Mouse (Mus musculus) forebrain, embryonic 13.5 days (tissue): ENCODE measurements around the gene Rfx1. TPM values are rescaled to one million over a fixed set of nuclear protein-coding genes. Genes with fewer than 3 reads are reported as not detected.

Source experiments
- ATAC-seq: fragments of 200-750 bp; cut with Nextera tagmentation; 2 replicates; pipeline ENCODE4 v1.8.0; 2017
- H3K27ac ChIP-seq: fragments of 300-500 bp; sonication (generic); 2 replicates; pipeline ENCODE4 v1.5.1; 2015; ENCODE audit warnings: inconsistent platforms, mild to moderate bottlenecking, moderate library complexity
- H3K27me3 ChIP-seq: fragments of 300-500 bp; sonication (generic); 2 replicates; pipeline ENCODE4 v1.6.1; 2015; ENCODE audit warnings: mild to moderate bottlenecking, inconsistent platforms
- H3K36me3 ChIP-seq: fragments of 300-500 bp; sonication (generic); 2 replicates; pipeline ENCODE4 v1.6.1; 2015; ENCODE audit warnings: mild to moderate bottlenecking, inconsistent platforms; ENCODE audit not compliant: poor library complexity, severe bottlenecking
- H3K4me1 ChIP-seq: fragments of 300-500 bp; sonication (generic); 2 replicates; pipeline ENCODE4 v1.6.1; 2015; ENCODE audit warnings: inconsistent platforms
- H3K4me2 ChIP-seq: fragments of 300-500 bp; sonication (generic); 2 replicates; pipeline ENCODE4 v1.6.1; 2015; ENCODE audit warnings: inconsistent platforms, mild to moderate bottlenecking, moderate library complexity
- H3K4me3 ChIP-seq: fragments of 300-500 bp; sonication (generic); 2 replicates; pipeline ENCODE4 v1.5.1; 2015; ENCODE audit warnings: mild to moderate bottlenecking, inconsistent platforms
- H3K9ac ChIP-seq: fragments of 300-500 bp; sonication (generic); 2 replicates; pipeline ENCODE4 v1.6.1; 2015; ENCODE audit warnings: mild to moderate bottlenecking, inconsistent platforms
- H3K9me3 ChIP-seq: fragments of 300-500 bp; sonication (generic); replicated peaks from 2 replicates; pipeline ENCODE4 v1.6.1; 2016; ENCODE audit warnings: inconsistent platforms
- WGBS: fragments of 180-500 bp; shearing (Covaris S2); methylation state at CpG from one replicate; pipeline ENCODE4 v1.1.7; 2015; 5-methylcytosine and 5-hydroxymethylcytosine counted together
- microRNA counts: library from miRNA; unstranded; fragments of <30 nt; microRNA quantifications from one replicate; lab custom pipeline; 2016
- microRNA-seq: library from miRNA; unstranded; fragments of <30 nt; microRNA quantifications from one replicate; pipeline ENCODE4, GENCODE M21; 2016
- polyA plus RNA-seq: library from polyadenylated mRNA; unstranded; fragments of >200 nt; fragmentation: Nextera tagmentation; extraction: Ambion mirVana; gene quantifications from 2 replicates; pipeline ENCODE4 v1.2.1, GENCODE M21; 2015

Rfx1 gene
- polyA plus RNA-seq, 1 experiment from 2014 or later = 6.7 TPM

DNA sequence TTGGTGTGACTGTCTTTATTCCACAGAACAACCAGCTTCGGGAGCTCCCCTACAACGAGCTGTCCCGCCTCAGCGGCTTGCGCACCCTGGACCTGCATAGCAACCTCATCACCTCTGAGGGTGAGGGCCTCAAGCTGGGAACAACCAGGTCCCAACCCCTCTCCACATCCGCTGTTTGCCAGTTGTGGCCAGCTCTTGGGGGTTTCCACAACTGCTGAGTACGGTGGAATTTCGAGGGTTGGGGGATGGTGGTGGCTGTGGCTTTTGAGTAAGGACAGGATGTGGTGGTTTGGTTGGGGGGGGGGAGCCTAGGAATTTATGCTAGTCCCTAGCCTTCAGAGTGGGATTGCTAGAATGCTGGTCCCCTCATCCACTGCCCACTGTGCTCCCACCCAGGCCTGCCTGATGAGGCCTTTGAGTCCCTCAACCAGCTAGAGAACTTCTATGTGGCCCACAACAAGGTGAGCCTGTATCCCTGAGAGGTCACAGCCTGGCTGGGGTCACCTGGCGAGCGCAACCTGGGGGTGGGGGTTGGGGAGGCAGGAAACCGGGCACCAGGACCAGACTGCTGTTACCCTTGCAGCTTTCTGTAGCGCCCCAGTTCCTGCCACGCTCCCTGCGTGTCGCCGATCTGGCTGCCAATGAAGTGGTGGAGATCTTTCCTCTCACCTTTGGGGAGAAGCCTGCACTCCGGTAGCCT lies 60.7 kb downstream of the Rfx1 start:
- H3K9ac ChIP-seq = no peak overlapping the region
- 71% methylated on average over 17 of the region's 17 CpGs for WGBS
- no peaks in the 10 kb centered on the region for H3K27me3 ChIP-seq
- no peak for ATAC-seq
- H3K36me3 ChIP-seq = peaks cover 10% of the 10 kb centered on the region
- no peaks in the 10 kb centered on the region for H3K9me3 ChIP-seq
- peaks cover 5% of the 10 kb centered on the region; the same call in 1 of the 2 replicates for H3K4me1 ChIP-seq
- H3K4me3 ChIP-seq = no peak overlapping the region
- H3K4me2 ChIP-seq = no peak overlapping the region
- no peak overlapping the region for H3K27ac ChIP-seq

DNA sequence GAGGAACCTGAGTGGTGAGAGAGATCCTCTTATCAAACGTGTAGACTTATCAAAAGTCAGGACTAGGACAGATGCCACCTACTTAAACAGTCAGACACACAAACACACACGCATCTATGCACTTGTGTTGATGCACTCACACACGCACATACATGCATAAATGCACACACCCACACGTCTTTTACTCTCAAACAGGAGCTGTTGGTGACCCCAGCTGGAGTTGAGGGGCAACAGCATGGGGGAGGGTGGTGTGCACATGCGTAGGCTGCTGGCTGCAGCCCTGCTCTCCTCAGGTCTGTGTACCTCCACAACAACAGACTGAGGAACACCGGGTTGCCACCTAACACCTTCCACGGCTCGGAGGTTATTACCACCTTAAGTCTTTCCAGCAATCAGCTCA lies 61.6 kb downstream of the Rfx1 start:
- H3K9me3 ChIP-seq = no peaks in the 10 kb centered on the region
- H3K4me2 ChIP-seq = no peak overlapping the region
- peaks cover 5% of the 10 kb centered on the region; the same call in 1 of the 2 replicates for H3K4me1 ChIP-seq
- 68% methylated on average over 8 of the region's 8 CpGs for WGBS
- H3K27ac ChIP-seq = no peak overlapping the region
- ATAC-seq = no peak
- H3K9ac ChIP-seq = no peak overlapping the region
- H3K36me3 ChIP-seq = peaks cover 20% of the 10 kb centered on the region
- no peaks in the 10 kb centered on the region for H3K27me3 ChIP-seq
- no peak overlapping the region for H3K4me3 ChIP-seq

- H3K27ac ChIP-seq = no peak overlapping the region
- ATAC-seq = no peak
- H3K9ac ChIP-seq = peak overlapping the region; percentile 34; the same call in 1 of the 2 replicates
- no peak overlapping the region for H3K4me2 ChIP-seq
- peaks cover 5% of the 10 kb centered on the region; the same call in 1 of the 2 replicates for H3K4me1 ChIP-seq
- H3K27me3 ChIP-seq = no peaks in the 10 kb centered on the region
- H3K4me3 ChIP-seq = no peak overlapping the region
- H3K36me3 ChIP-seq = peaks cover 45% of the 10 kb centered on the region
- WGBS = 46% methylated on average over 30 of the region's 30 CpGs
- no peaks in the 10 kb centered on the region for H3K9me3 ChIP-seq
These were observed 64.2 kb downstream of the Rfx1 start for GRCm38 (mm10) chr8:84130806-84131205.

DNA sequence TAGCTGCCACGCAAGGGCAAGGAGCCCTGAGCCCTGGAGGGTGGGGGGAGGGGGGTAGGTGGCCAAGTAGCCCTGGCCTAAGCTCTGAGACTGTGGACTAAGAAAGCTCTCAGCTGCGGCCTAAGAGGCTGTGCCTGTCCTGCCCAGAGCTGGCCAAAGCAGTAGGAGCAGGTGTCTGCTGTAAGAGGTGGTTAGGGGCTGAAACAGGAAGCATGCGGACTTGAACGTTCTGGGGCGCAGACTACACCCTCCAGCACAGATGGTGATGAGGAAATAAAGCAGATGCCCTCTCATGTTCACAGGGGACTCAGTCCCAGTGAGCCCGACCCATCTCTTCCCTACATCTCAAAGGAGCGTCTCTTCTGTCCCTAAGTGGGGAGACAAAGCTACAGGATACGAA lies 65.6 kb downstream of the Rfx1 start:
- Histone ChIP-seq H3K36me3 (peaks cover 59% of the 10 kb centered on the region), H3K4me3 (no peak overlapping the region), H3K9me3 (no peaks in the 10 kb centered on the region), H3K4me1 (peaks cover 5% of the 10 kb centered on the region; the same call in 1 of the 2 replicates), H3K27me3 (no peaks in the 10 kb centered on the region), H3K9ac (no peak overlapping the region), H3K27ac (no peak overlapping the region), H3K4me2 (no peak overlapping the region)
- no peak for ATAC-seq
- WGBS = 88% methylated on average over 8 of the region's 8 CpGs

DNA sequence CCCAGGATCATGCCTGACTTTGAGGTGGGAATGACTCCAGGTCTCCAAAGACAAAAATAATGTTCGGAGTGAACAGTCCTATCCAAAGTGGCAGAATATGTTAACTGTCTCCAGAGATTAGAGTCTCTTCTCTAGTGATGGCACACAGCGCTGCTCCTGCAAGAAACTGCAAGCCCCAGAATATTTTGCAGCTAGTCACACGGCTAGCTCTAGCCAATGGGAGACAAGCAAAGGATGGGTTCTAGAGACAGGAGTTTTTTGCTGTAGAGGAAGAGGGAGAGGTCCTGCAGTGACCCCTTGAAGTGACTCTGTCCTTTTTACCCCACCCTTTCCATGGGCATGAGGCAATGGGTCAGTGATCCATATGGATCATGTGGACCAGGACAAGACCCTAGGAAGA lies 71.2 kb downstream of the Rfx1 start:
- Histone ChIP-seq H3K9ac (no peak overlapping the region), H3K27ac (no peak overlapping the region), H3K36me3 (peaks cover 99% of the 10 kb centered on the region), H3K9me3 (no peaks in the 10 kb centered on the region), H3K27me3 (no peaks in the 10 kb centered on the region), H3K4me1 (no peaks in the 10 kb centered on the region), H3K4me2 (no peak overlapping the region), H3K4me3 (no peak overlapping the region)
- ATAC-seq = no peak
- WGBS = 93% methylated on average over 3 of the region's 3 CpGs

GRCm38 (mm10) chr8:84140838-84141237 lies 74.2 kb downstream of the Rfx1 start:
- no peak overlapping the region for H3K4me2 ChIP-seq
- no peak overlapping the region for H3K9ac ChIP-seq
- peaks cover 94% of the 10 kb centered on the region for H3K36me3 ChIP-seq
- H3K27ac ChIP-seq = no peak overlapping the region
- H3K27me3 ChIP-seq = no peaks in the 10 kb centered on the region
- no peak for ATAC-seq
- H3K9me3 ChIP-seq = no peaks in the 10 kb centered on the region
- H3K4me3 ChIP-seq = no peak overlapping the region
- 0 out of 2 replicates have a peak, but pooled peaks cover under 1% of the 10 kb centered on the region for H3K4me1 ChIP-seq
- 88% methylated on average over 4 of the region's 4 CpGs for WGBS

GRCm38 (mm10) chr8:84144636-84145245 lies 78.1 kb downstream of the Rfx1 start:
- Histone ChIP-seq H3K36me3 (peaks cover 55% of the 10 kb centered on the region), H3K27me3 (no peaks in the 10 kb centered on the region), H3K4me3 (no peak overlapping the region), H3K9ac (no peak overlapping the region), H3K27ac (no peak overlapping the region), H3K4me2 (no peak overlapping the region), H3K4me1 (peaks cover 25% of the 10 kb centered on the region), H3K9me3 (no peaks in the 10 kb centered on the region)
- no peak for ATAC-seq
- WGBS = 92% methylated on average over 8 of the region's 8 CpGs

MicroRNAs encoded within 50 kb of the gene (microRNA counts, 519-probe panel; counts per million panel counts)
- 1,391 counts per million, percentile 55 among the panel's probes with 10 or more counts for microRNA mmu-miR-709 (lab: Ali Mortazavi, UCI)

Small RNAs within 50 kb of the gene (microRNA-seq; reads per million reads assigned to microRNA genes)
- gene Mir709 = not detected

Other genes starting within 250 kb of the Rfx1 start
- gene Adgrl1, start 166.7 kb upstream of the Rfx1 start, polyA plus RNA-seq = 32.8 and 38.5 TPM in 2 replicates
- 0.67 and 0.98 TPM in 2 replicates for gene Gm10644, start 111.6 kb upstream of the Rfx1 start, polyA plus RNA-seq
- 44.0 and 44.9 TPM in 2 replicates for gene Asf1b, start 111.3 kb upstream of the Rfx1 start, polyA plus RNA-seq
- gene Prkaca, start 93.8 kb upstream of the Rfx1 start, polyA plus RNA-seq = 146 and 148 TPM in 2 replicates
- 9.5 and 10.2 TPM in 2 replicates for gene Samd1, start 69.2 kb upstream of the Rfx1 start, polyA plus RNA-seq
- gene 1700067K01Rik, start 65.3 kb upstream of the Rfx1 start, polyA plus RNA-seq = 1.00 and 1.2 TPM in 2 replicates
- 0.37 TPM in 1 of 2 replicates, not detected in the other for gene 2210011C24Rik, start 54.7 kb upstream of the Rfx1 start, polyA plus RNA-seq
- gene Palm3, start 45.4 kb upstream of the Rfx1 start, polyA plus RNA-seq = 1.9 and 2.1 TPM in 2 replicates
- 0.23 and 0.29 TPM in 2 replicates for gene Il27ra, start 24.2 kb upstream of the Rfx1 start, polyA plus RNA-seq
- not detected in 2 replicates for gene Rln3, start 21.8 kb upstream of the Rfx1 start, polyA plus RNA-seq
- gene Gm10643, start 1.7 kb upstream of the Rfx1 start, polyA plus RNA-seq = 1.1 and 1.5 TPM in 2 replicates
- 17.0 and 19.2 TPM in 2 replicates for gene Dcaf15, start 37.9 kb downstream of the Rfx1 start, polyA plus RNA-seq
- gene Podnl1, start 59.2 kb downstream of the Rfx1 start, polyA plus RNA-seq = 0.24 and 0.27 TPM in 2 replicates
- gene Cc2d1a, start 81.1 kb downstream of the Rfx1 start, polyA plus RNA-seq = 18.6 and 24.1 TPM in 2 replicates
- gene 4930432K21Rik, start 81.2 kb downstream of the Rfx1 start, polyA plus RNA-seq = 2.2 and 2.3 TPM in 2 replicates
- gene Nanos3, start 118.4 kb downstream of the Rfx1 start, polyA plus RNA-seq = 4.7 and 6.5 TPM in 2 replicates
- gene Zswim4, start 170.2 kb downstream of the Rfx1 start, polyA plus RNA-seq = 43.1 and 44.0 TPM in 2 replicates
- 294 and 310 TPM in 2 replicates for gene D8Ertd738e, start 182.9 kb downstream of the Rfx1 start, polyA plus RNA-seq
- gene Mri1, start 190.5 kb downstream of the Rfx1 start, polyA plus RNA-seq = 57.3 and 64.1 TPM in 2 replicates
- 26.8 and 28.9 TPM in 2 replicates for gene Ccdc130, start 203.5 kb downstream of the Rfx1 start, polyA plus RNA-seq